In genomic region chr3:37882417-37882816, GRCm38 (mm10) we compare ENCODE assay signal across 11 mouse cellular contexts.
DNase-seq lines count a peak whose midpoint lies in the region; ATAC-seq lines count a peak whose summit lies in the region.
"Had no signal": no experiment of that assay in that cellular context is flagged by ENCODE, and none has a peak within 500 bp of the region (broad histone marks: within the 10 kb centered on the region; RNA-seq: fewer than 3 reads in every experiment).

No protein-coding gene starts in this region.

- no peaks in the 10 kb centered on the region for H3K9me3 ChIP-seq in forebrain, embryonic 10.5 days
- H3K9me3 ChIP-seq in forebrain, embryonic 14.5 days (replicated peaks; ENCODE audit: control insufficient read depth, low read length), result no peaks in the 10 kb centered on the region
- no peaks in the 10 kb centered on the region for H3K9me3 ChIP-seq in kidney, embryonic 14.5 days (ENCODE audit: control insufficient read depth, low read length)
- no peaks in the 10 kb centered on the region for H3K9me3 ChIP-seq in heart, embryonic 15.5 days (replicated peaks)

- no peaks in the 10 kb centered on the region for H3K36me3 ChIP-seq in forebrain, embryonic 10.5 days (replicated peaks)
- H3K36me3 ChIP-seq in forebrain, embryonic 14.5 days (ENCODE audit: control insufficient read depth, insufficient read depth, low read length), result no peaks in the 10 kb centered on the region
- no peaks in the 10 kb centered on the region for H3K36me3 ChIP-seq in kidney, embryonic 14.5 days (ENCODE audit: control insufficient read depth, insufficient read depth, low read length)
- no peaks in the 10 kb centered on the region for H3K36me3 ChIP-seq in heart, embryonic 15.5 days

- no peaks in the 10 kb centered on the region for H3K27me3 ChIP-seq in forebrain, embryonic 10.5 days (ENCODE audit: poor library complexity, severe bottlenecking)
- H3K27me3 ChIP-seq in forebrain, embryonic 14.5 days (replicated peaks; ENCODE audit: control insufficient read depth, insufficient read depth, low read length), result no peaks in the 10 kb centered on the region
- H3K27me3 ChIP-seq in kidney, embryonic 14.5 days (ENCODE audit: control insufficient read depth, insufficient read depth, low read length), result no peaks in the 10 kb centered on the region
- no peaks in the 10 kb centered on the region for H3K27me3 ChIP-seq in heart, embryonic 15.5 days

- H3K27ac ChIP-seq in forebrain, embryonic 10.5 days, result 0 out of 2 replicates have a peak overlapping the region, but pooled peaks have one; percentile 20
- H3K27ac ChIP-seq in forebrain, embryonic 14.5 days (ENCODE audit: low read depth, low read length), result no peak overlapping the region
- no peak overlapping the region for H3K27ac ChIP-seq in kidney, embryonic 14.5 days (ENCODE audit: low read depth, low read length)
- H3K27ac ChIP-seq in heart, embryonic 15.5 days, result 0 out of 2 replicates have a peak overlapping the region, but pooled peaks have one; percentile 19

- H3K4me2 ChIP-seq in forebrain, embryonic 14.5 days (ENCODE audit: low read length), result no peak overlapping the region
- H3K4me2 ChIP-seq in kidney, embryonic 14.5 days (replicated peaks; ENCODE audit: low read depth, low read length), result no peak overlapping the region
- H3K4me2 ChIP-seq in heart, embryonic 15.5 days, result no peak overlapping the region

- H3K4me1 ChIP-seq in forebrain, embryonic 10.5 days, result peaks cover 17% of the 10 kb centered on the region
- H3K4me1 ChIP-seq in forebrain, embryonic 14.5 days (ENCODE audit: control insufficient read depth, insufficient read depth, low read length), result no peaks in the 10 kb centered on the region
- H3K4me1 ChIP-seq in kidney, embryonic 14.5 days (ENCODE audit: control insufficient read depth, insufficient read depth, low read length), result peaks cover 7% of the 10 kb centered on the region; the same call in 1 of the 2 replicates
- 0 out of 2 replicates have a peak, but pooled peaks cover 5% of the 10 kb centered on the region for H3K4me1 ChIP-seq in heart, embryonic 15.5 days (replicated peaks)

- no peak for DNase-seq in forebrain, embryonic 10.5 days (ENCODE audit: extremely low spot score, low spot score)
- DNase-seq in forebrain, embryonic 14.5 days (ENCODE audit: low spot score), result no peak
- DNase-seq in kidney, adult 18-20 months, result no peak
- DNase-seq in Muller cell, postnatal 12 days (ENCODE audit: inconsistent ontology term), result peak; percentile 98
- DNase-seq: adrenal gland, postnatal 10 days; B cell, adult 2 months; thymus, adult 2 months had no signal

- 37% methylated on average over 5 of the region's 5 CpGs for WGBS in forebrain, embryonic 10.5 days
- 24% methylated on average over 5 of the region's 5 CpGs for WGBS in forebrain, embryonic 14.5 days
- WGBS in kidney, embryonic 14.5 days, result 39% methylated on average over 5 of the region's 5 CpGs
- 39% methylated on average over 5 of the region's 5 CpGs for WGBS in heart, embryonic 15.5 days

- H3K4me3 ChIP-seq in forebrain, embryonic 10.5 days, result no peak overlapping the region
- no peak overlapping the region for H3K4me3 ChIP-seq in forebrain, embryonic 14.5 days (ENCODE audit: low read depth, low read length)
- no peak overlapping the region for H3K4me3 ChIP-seq in kidney, embryonic 14.5 days (ENCODE audit: low read length)
- H3K4me3 ChIP-seq in heart, embryonic 15.5 days, result no peak overlapping the region

- ATAC-seq in forebrain, embryonic 14.5 days, result no peak
- ATAC-seq in kidney, embryonic 14.5 days (ENCODE audit: low FRiP score, low TSS enrichment), result peak; percentile 38; the same call in 1 of the 2 replicates
- no peak for ATAC-seq in heart, embryonic 15.5 days (replicated peaks; ENCODE audit: insufficient number of reproducible peaks, insufficient read depth, low FRiP score, low read depth)
- no peak for ATAC-seq in inflammation-experienced regulatory T-cells, adult 6 months
- no peak for ATAC-seq in erythroid progenitor cell, adult 5-6 weeks (replicated peaks; ENCODE audit: low FRiP score, poor library complexity, severe bottlenecking)

- H3K9ac ChIP-seq in forebrain, embryonic 14.5 days (ENCODE audit: low read length), result no peak overlapping the region
- H3K9ac ChIP-seq in kidney, embryonic 14.5 days (ENCODE audit: low read depth, low read length), result no peak overlapping the region
- no peak overlapping the region for H3K9ac ChIP-seq in heart, embryonic 15.5 days

Comparison
In these comparisons a context has a peak if more than half of its experiments do, and no peak if none do; other contexts are left out.
1. H3K27ac ChIP-seq: peak in forebrain, embryonic 10.5 days (single experiment) and heart, embryonic 15.5 days (single experiment); none in forebrain, embryonic 14.5 days (single experiment) and kidney, embryonic 14.5 days (single experiment).